Comparison of ENCODE assay signal across 8 mouse cellular contexts in the genomic region with DNA sequence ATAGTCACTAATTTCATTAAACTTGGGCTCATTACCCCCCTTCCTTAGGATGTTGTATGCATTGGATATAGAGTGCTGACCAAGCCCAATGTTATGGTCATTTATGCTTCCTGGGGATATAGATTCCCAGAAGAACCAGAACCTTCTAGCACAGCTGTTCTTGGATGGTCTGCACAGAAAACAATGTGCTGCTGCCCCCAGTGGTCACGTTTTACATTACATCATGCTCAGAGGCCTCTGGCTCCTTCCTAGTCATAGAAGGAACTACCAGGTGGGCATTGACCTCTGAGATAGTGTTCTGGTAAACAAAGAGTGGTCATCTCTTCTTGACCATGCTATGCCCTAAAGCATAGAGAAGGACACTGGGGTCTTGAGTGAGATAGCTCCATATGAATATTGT.
DNase-seq lines count a peak whose midpoint lies in the region; ATAC-seq and TF ChIP-seq lines count a peak whose summit lies in the region.

No protein-coding gene starts in this region.

- H3K4me1 ChIP-seq in midbrain, embryonic 11.5 days (ENCODE audit: control insufficient read depth, insufficient read depth, low read length): no peaks in the 10 kb centered on the region
- no peaks in the 10 kb centered on the region for H3K4me1 ChIP-seq in midbrain, embryonic 16.5 days (ENCODE audit: control insufficient read depth, insufficient read depth, low read length)
- no peaks in the 10 kb centered on the region for H3K4me1 ChIP-seq in neural tube, embryonic 15.5 days
- no peaks in the 10 kb centered on the region for H3K4me1 ChIP-seq in forebrain, embryonic 16.5 days (replicated peaks; ENCODE audit: control insufficient read depth, insufficient read depth, low read length)

- ATAC-seq in midbrain, embryonic 11.5 days (ENCODE audit: low FRiP score): no peak
- no peak for ATAC-seq in midbrain, embryonic 16.5 days
- 0 out of 2 replicates have a peak, but pooled peaks have one; percentile 37 for ATAC-seq in megakaryocyte-erythroid progenitor cell, adult 5-6 weeks (replicated peaks; ENCODE audit: low FRiP score, low TSS enrichment, poor library complexity, severe bottlenecking)
- ATAC-seq in neural tube, embryonic 15.5 days (ENCODE audit: low FRiP score): no peak
- no peak for ATAC-seq in forebrain, embryonic 16.5 days

- H3K4me3 ChIP-seq in gastrocnemius, adult 2 months: no peak overlapping the region
- H3K4me3 ChIP-seq in midbrain, embryonic 11.5 days (ENCODE audit: low read depth, low read length): no peak overlapping the region
- no peak overlapping the region for H3K4me3 ChIP-seq in midbrain, embryonic 16.5 days (ENCODE audit: low read depth, low read length)
- no peak overlapping the region for H3K4me3 ChIP-seq in neural tube, embryonic 15.5 days (replicated peaks)
- no peak overlapping the region for H3K4me3 ChIP-seq in forebrain, embryonic 16.5 days (replicated peaks; ENCODE audit: low read length)

- no peak for DNase-seq in gastrocnemius, adult 2 months
- no peak for DNase-seq in gastrocnemius, adult 8-10 months (ENCODE audit: low spot score in 2 of 2)
- peak; percentile 89 for DNase-seq in midbrain, embryonic 11.5 days (ENCODE audit: low spot score, missing footprints)
- peak; percentile 12 for DNase-seq in brain, embryonic 14.5 days (ENCODE audit: low read depth)

- H3K4me2 ChIP-seq in midbrain, embryonic 11.5 days: no peak overlapping the region
- H3K4me2 ChIP-seq in midbrain, embryonic 16.5 days (ENCODE audit: low read length): no peak overlapping the region
- no peak overlapping the region for H3K4me2 ChIP-seq in neural tube, embryonic 15.5 days
- H3K4me2 ChIP-seq in forebrain, embryonic 16.5 days (ENCODE audit: low read length): no peak overlapping the region

- H3K9ac ChIP-seq in midbrain, embryonic 11.5 days (ENCODE audit: low read length): no peak overlapping the region
- H3K9ac ChIP-seq in midbrain, embryonic 16.5 days (ENCODE audit: low read depth, low read length): no peak overlapping the region
- no peak overlapping the region for H3K9ac ChIP-seq in neural tube, embryonic 15.5 days (replicated peaks)
- no peak overlapping the region for H3K9ac ChIP-seq in forebrain, embryonic 16.5 days (replicated peaks; ENCODE audit: low read depth, low read length)

- no peak overlapping the region for H3K27ac ChIP-seq in gastrocnemius, adult 2 months
- H3K27ac ChIP-seq in midbrain, embryonic 11.5 days (ENCODE audit: low read depth, low read length): no peak overlapping the region
- no peak overlapping the region for H3K27ac ChIP-seq in midbrain, embryonic 16.5 days (ENCODE audit: low read length)
- H3K27ac ChIP-seq in neural tube, embryonic 15.5 days (replicated peaks): no peak overlapping the region
- H3K27ac ChIP-seq in forebrain, embryonic 16.5 days (ENCODE audit: low read length): no peak overlapping the region

- WGBS in midbrain, embryonic 11.5 days: 0% methylated on average over 1 of the region's 1 CpGs
- 6% methylated on average over 1 of the region's 1 CpGs for WGBS in midbrain, embryonic 16.5 days
- 4% methylated on average over 1 of the region's 1 CpGs for WGBS in neural tube, embryonic 15.5 days
- 3% methylated on average over 1 of the region's 1 CpGs for WGBS in forebrain, embryonic 16.5 days

- intact Hi-C loops in gastrocnemius, adult 2 months (cut with DNase I): no loop called here

- peak; percentile 39 for TF ChIP-seq CTCF in gastrocnemius, adult 2 months (IDR thresholded peaks at IDR 0.05)
- TF ChIP-seq CTCF in brain, embryonic 14.5 days (IDR thresholded peaks at IDR 0.05; ENCODE audit: borderline replicate concordance, extremely low read depth, insufficient read depth, insufficient read length): peak; percentile 50; the same call in 1 of the 2 replicates

- H3K27me3 ChIP-seq in midbrain, embryonic 11.5 days (ENCODE audit: control insufficient read depth, insufficient read depth, low read length): no peaks in the 10 kb centered on the region
- H3K27me3 ChIP-seq in midbrain, embryonic 16.5 days (ENCODE audit: control insufficient read depth, insufficient read depth, low read depth, low read length): no peaks in the 10 kb centered on the region
- no peaks in the 10 kb centered on the region for H3K27me3 ChIP-seq in neural tube, embryonic 15.5 days (replicated peaks)
- H3K27me3 ChIP-seq in forebrain, embryonic 16.5 days (replicated peaks; ENCODE audit: control insufficient read depth, insufficient read depth, low read length): no peaks in the 10 kb centered on the region

- no peaks in the 10 kb centered on the region for H3K36me3 ChIP-seq in midbrain, embryonic 11.5 days (ENCODE audit: control insufficient read depth, insufficient read depth, low read length)
- no peaks in the 10 kb centered on the region for H3K36me3 ChIP-seq in midbrain, embryonic 16.5 days (ENCODE audit: control insufficient read depth, insufficient read depth, low read length)
- no peaks in the 10 kb centered on the region for H3K36me3 ChIP-seq in neural tube, embryonic 15.5 days
- H3K36me3 ChIP-seq in forebrain, embryonic 16.5 days (ENCODE audit: control insufficient read depth, insufficient read depth): no peaks in the 10 kb centered on the region

- no peaks in the 10 kb centered on the region for H3K9me3 ChIP-seq in midbrain, embryonic 11.5 days (ENCODE audit: control insufficient read depth, low read length)
- no peaks in the 10 kb centered on the region for H3K9me3 ChIP-seq in midbrain, embryonic 16.5 days (replicated peaks; ENCODE audit: control insufficient read depth, low read length, poor library complexity, severe bottlenecking)
- no peaks in the 10 kb centered on the region for H3K9me3 ChIP-seq in neural tube, embryonic 15.5 days (replicated peaks)
- H3K9me3 ChIP-seq in forebrain, embryonic 16.5 days (ENCODE audit: control insufficient read depth, low read length): no peaks in the 10 kb centered on the region

- no peak for TF ChIP-seq POLR2A in brain, embryonic 14.5 days (IDR thresholded peaks at IDR 0.05; ENCODE audit: borderline replicate concordance, extremely low read depth, insufficient read depth, insufficient read length, poor library complexity, severe bottlenecking)

Comparison
In these comparisons a context has a peak if more than half of its experiments do, and no peak if none do; other contexts are left out.
1. DNase-seq: peak in midbrain, embryonic 11.5 days (single experiment) and brain, embryonic 14.5 days (single experiment); none in gastrocnemius, adult 2 months (single experiment) and gastrocnemius, adult 8-10 months (0 of 2).